In genomic region chr1:161247176-161247575, GRCm38 (mm10) we compare ENCODE assay signal across 9 mouse cellular contexts. TPM values are rescaled to one million over a fixed set of nuclear protein-coding genes. Genes with fewer than 3 reads are reported as not detected.
DNase-seq lines count a peak whose midpoint lies in the region.
"Had no signal": no experiment of that assay in that cellular context is flagged by ENCODE, and none has a peak within 500 bp of the region (broad histone marks: within the 10 kb centered on the region; RNA-seq: fewer than 3 reads in every experiment).

No protein-coding gene starts in this region.

- DNase-seq in heart, adult 11 months = peak; percentile 89
- no peak for DNase-seq in heart, postnatal 14 days
- DNase-seq in kidney, adult 9 months = peak; percentile 75
- DNase-seq in kidney, postnatal 4 days = no peak
- DNase-seq in right cerebral cortex, adult 18-20 months = peak; percentile 6
- DNase-seq in right cerebral cortex, postnatal 36 days (ENCODE audit: low spot score in 2 of 2) = no peak
- no peak for DNase-seq in urinary bladder, adult 2 months (ENCODE audit: low spot score)
- DNase-seq: gastrocnemius, postnatal 10 days; heart, postnatal 36 days had no signal

- intact Hi-C loops in heart, postnatal 14 days (cut with DNase I) = no loop called here

RNA-seq across cellular contexts. Expression of gene Prdx6, which starts 3.8 kb away (rescaled TPM):
- total RNA-seq in heart, postnatal 14 days (2021) = 100 to 1,000 TPM; 208 to 228 TPM
- 171 and 185 TPM in 2 replicates for polyA plus RNA-seq in urinary bladder, adult 2 months (2012; rRNA removed)

Comparison
In these comparisons a context has a peak if more than half of its experiments do, and no peak if none do; other contexts are left out.
1. DNase-seq: peak in heart, adult 11 months (single experiment), kidney, adult 9 months (single experiment) and right cerebral cortex, adult 18-20 months (single experiment); none in heart, postnatal 14 days (0 of 2), kidney, postnatal 4 days (0 of 2), right cerebral cortex, postnatal 36 days (0 of 2) and urinary bladder, adult 2 months (single experiment).